Mouse (Mus musculus) adrenal gland, postnatal 36 days (tissue): ENCODE results near the gene Pglyrp2. TPM values are rescaled to one million over a fixed set of nuclear protein-coding genes. Genes with fewer than 3 reads are reported as not detected.

Experiments used
- DNase-seq, 2 experiments: peaks; one replicate each; pipeline ENCODE4 v3.0.0; 2021; ENCODE audit warnings: mixed read lengths in 1 of 2
- long read RNA-seq, 2 experiments: library from polyadenylated mRNA; stranded (forward); transcript quantifications; one replicate each; pipeline ENCODE4 v2.0.0; 2021; ENCODE audit warnings: borderline sequencing depth in 2 of 2
- total RNA-seq, 2 experiments: library from RNA; stranded (reverse); gene quantifications; 2 replicates each; pipeline ENCODE4 v1.2.3; 2021

The Pglyrp2 gene
- under 1 TPM in 1 of 2 experiments, not detected in 1; 0.16 TPM for total RNA-seq
- long read RNA-seq, experiment 1 = 0 reads
- long read RNA-seq, experiment 2 = 0 reads

DNA sequence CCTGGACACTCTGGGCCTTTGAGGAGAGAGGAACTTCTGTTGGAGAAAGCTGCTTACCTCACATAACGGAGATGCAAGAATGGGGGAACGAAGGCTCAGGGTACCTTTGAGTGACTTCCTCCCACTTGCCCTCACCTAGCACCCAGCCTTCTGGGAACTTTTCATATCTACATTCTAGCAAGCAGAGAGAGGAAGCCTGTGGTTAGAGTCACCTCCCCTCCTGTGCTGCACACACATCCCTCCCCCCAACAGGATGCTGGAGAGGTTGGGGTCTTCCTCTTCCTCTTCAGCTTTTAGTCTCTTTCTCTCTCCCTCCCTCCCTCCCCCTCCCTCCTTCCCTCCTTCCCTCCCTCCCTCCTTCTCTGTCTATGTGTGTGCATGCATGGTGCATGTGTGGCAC, at the start of gene Pglyrp2:
Gene Pglyrp2, minus strand, starts transcription at position 134 of the 400 bp plus-strand sequence.
- no peak for DNase-seq

DNA sequence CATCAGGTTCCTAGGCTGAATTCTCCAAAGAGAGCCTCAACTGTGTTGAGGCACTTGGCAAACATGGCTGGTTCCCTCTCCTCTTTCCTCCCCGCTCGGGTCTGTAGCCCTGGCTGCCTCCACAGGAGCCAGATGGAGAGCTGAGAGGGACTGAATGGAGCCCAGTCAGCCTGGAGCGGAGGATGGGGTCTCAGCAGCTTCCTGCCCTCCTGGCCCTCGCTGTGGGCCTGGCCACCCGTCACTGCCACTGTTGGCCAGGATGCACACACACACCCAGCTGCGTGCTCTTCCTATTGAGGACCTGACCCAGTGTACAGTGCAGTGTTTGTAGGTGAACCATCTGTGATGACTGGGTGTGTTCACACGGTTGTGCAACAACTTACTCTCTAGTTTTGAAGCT, 48.2 kb upstream of the Pglyrp2 start:
- DNase-seq = no peak

DNA sequence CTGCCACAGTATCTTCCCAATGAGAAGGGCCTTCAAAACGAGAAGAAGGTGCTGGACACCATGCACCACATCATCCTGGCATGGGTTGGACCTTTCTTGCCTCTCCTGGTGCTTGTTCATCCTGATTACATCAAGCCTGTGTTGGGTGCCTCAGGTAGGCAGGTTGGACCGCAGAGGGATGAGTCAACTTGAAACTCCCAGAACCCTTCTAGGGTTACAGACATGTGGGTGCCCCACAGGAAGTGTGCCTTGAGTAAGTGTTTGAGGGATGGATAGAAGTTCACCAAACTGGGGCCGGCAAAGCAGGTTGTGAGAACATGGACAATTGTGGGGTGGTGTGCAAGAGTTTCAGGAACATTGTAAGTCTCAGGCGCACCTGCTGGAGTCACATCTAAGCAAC, 46.8 kb upstream of the Pglyrp2 start:
- no peak for DNase-seq

DNA sequence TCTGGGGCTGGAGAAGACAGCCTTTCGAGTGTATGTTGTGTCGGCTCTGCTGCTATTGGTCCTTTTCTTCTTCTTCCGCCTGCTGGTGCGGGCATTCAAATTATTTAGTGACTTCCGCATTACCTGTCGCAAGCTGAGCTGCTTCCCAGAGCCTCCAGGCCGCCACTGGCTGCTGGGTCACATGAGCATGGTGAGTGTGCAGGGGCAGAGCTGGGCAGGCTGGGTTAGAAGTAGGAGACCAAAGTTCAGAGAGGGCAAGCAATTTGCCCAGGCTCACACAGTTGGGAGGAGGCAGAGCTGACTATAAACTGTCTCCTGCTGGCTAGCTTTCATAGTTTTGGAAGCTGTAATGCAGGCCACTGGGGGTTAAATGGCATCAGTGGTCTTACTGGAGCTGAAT, 44.5 kb upstream of the Pglyrp2 start:
- DNase-seq = no peak

DNA sequence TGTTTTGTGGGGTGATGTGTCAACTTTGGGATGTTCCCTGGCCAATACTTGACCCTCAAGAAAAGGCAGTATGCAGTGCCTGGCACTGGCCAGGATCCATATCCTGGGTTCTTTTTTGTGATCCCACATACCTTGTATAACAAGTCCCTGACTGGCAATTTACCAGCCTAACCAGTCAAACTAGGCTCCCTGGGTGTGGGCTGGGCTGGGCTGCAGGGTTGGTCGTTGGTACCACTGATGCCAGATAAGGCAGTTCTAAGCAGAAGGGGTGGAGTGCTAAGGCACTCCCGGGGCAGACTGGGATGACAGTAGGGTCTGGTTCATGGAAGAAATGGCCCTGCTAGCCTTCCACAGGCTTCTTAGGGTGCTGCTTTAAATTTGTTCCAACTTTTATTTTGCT, 31.0 kb upstream of the Pglyrp2 start:
- DNase-seq = no peak

DNA sequence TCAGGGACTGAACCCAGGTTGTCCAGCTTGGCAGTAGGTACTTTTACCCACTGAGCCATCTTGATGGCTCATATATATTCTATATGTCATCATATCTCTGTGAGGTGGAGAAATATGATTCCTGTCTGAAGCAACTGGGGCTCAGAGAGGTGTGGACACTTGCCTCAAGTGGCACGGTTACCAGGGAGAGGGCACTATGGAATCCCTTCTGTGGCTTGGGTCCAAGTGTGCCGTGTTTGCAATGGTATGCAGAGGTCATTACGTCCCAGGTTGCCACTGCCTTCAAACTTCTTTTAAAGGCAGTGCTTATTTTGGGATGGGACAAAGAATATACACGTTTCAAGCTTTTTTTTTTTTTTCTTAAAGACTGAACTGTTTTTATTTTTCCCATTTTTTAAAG, 30.2 kb upstream of the Pglyrp2 start:
- DNase-seq = no peak

DNA sequence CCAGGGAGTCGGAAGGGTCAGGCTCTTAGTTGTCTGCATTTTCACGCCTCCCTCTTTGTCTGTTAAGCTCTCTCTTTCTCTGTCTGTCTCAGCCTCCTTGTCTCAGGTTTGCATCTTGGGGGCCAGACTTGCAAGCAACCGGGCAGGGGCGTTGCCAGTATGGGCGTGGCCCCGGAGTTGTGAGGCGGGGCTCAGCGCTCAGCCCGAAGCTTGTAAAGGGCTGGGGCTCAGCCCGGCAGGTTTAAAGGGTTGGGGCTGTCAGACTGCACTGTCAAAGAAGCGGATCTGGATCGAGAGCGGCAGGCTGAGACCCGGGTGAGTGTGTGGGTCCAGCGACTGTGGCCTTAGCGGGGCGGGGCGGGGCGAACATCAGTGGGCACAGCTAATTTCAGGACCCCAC, 28.5 kb upstream of the Pglyrp2 start, which contains the start of gene Cyp4f39:
Gene Cyp4f39, plus strand, starts transcription at position 242 of the 400 bp plus-strand sequence.
- DNase-seq = peak; percentile 28 to 49

DNA sequence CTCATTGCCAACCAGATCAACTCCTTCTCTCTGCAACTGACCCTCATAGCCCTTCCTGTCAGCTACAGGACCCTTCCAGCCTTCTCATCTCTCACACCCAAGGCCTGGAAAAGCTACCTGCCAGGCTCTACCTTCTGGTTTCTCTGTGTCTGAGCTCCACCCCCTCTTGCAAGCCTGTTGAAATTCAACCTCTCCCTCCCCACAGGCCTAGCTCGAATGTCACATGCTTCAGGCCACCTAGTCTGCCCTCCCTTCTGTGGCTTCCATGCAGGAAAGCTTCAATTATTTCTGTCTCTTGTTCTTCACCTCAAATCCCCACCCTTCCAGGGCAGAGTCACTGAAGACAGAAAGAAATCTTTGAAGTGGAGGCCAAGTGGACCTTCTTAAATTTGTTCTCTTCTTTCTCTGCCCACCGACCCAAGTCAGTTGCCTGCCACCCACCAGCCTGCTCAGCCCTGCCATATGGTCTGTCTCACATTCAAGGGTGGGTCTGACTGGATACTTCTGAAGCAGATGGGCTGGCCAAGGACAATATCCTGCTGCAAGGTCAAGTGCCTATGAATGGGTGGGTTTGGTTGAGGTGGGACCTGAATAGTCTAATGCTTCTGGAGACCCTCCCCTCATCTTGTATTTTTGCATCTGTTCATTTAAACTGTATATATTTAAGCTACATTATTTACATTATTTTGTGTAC, 27.0 kb upstream of the Pglyrp2 start:
- DNase-seq = no peak

DNA sequence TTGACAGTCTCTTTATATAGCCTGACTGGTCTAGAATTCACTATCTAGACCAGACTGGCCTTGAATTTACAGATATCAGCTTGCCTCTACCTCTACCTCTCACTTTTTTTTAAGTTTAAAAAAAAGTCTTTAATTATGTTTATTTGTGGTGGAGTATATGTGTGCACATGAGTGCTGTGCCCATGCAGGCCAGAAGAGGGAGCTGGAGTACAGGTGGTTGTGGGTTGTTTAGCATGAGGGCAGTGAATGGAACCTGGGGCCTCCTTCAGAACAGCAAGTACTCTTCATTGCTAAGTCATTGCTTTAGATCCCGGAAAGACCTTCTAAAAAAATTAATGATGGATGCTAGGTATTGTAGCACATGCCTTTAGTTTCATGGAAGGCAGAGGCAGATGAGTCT, 25.1 kb upstream of the Pglyrp2 start:
- no peak for DNase-seq

DNA sequence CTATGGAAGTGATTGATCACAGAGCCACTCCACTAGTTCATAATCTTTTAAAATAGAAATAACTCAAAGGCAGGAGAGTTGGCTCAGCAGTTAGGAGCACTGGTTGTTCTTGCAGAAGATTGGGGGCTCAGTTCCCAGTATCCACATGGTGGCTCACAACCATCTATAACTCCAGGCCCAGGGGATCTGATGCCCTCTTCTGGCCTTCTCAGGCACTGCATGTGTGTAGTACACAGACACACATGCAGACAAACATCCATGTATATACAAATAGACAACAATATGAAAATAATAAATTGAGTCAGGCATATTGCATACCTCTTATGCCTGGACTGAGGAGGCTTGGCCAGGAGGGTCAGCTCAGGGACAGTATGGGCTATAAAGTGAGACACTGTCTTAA, 23.2 kb upstream of the Pglyrp2 start:
- DNase-seq = no peak

DNA sequence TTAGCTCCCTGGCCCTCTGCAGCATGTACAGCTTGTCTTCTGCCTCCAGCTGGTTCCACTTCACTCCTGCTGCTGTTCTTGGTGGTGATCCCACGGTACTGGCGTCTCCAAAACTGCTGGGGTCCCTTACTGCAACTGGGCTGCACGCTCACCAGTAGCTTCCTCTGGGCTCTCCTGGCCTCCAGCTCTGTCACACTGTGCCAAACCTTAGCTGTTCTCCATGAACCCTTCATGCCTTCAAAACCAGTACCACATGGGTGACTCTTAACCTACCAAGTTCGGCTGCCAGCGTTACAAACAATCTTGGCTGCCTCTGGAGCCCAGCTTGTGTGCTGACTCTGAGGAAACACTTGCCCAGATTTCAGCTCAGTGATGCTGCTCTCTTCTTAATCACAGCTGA, 21.0 kb upstream of the Pglyrp2 start:
- DNase-seq = peak in 1 of 2 experiments; percentile 35

DNA sequence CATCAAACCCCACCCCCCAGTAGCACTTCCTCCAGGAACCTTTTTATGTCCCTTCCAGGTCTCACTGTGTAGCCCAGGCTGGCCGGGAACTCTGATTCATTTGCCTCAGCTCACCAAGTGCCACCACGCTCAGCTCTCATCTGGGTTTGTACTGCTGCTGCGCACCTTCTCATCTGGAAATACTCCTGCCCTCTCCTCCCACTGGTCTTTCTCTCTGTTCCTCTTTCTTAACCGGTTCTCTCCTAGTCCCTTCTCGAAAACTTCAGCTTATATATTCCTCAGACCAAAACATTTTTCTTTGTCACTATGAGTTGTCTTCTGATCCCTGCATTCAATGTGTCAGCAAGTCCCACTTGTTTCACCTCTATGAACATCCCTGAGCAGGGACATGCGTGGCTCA, 19.3 kb upstream of the Pglyrp2 start:
- DNase-seq = no peak

DNA sequence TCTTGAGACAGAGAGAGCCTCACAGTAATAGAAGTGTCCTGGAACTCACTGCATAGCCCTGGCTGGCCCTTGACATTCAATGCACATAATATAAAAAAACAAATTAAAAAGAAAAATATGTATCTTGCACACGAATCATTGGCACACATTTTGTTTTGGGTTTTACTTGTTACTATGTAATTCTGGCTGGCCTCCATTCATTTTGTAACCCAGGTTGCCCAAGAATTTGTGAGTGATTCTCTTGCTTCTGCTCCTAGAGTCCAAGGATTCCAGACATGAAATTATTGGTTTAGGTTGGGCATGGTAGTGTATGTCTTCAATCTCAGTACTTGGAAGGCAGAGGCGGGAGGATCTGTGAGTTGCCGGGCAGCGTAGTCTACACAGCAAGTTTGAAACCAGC, 13.1 kb upstream of the Pglyrp2 start:
- peak in 1 of 2 experiments; percentile 5 for DNase-seq

DNA sequence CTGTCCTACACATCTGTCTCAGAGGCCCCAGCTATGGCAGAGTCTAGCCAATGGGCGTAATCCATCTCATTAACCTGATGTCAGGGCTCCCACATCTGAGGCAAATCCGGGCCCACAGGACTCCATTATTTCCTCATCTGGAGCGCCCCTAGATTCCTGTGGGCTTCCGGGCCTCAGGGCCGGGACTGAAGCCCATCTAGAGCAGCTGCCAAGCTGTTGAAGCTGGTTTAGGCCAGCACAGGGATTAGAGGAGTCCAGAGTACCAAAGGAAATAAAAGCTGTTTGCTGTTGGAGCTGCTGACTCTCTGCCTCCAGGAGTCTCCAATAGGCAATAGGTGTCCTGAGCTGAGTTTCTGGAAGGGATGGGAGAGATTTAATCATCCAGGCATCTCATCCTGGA, 11.2 kb upstream of the Pglyrp2 start:
- no peak for DNase-seq

DNA sequence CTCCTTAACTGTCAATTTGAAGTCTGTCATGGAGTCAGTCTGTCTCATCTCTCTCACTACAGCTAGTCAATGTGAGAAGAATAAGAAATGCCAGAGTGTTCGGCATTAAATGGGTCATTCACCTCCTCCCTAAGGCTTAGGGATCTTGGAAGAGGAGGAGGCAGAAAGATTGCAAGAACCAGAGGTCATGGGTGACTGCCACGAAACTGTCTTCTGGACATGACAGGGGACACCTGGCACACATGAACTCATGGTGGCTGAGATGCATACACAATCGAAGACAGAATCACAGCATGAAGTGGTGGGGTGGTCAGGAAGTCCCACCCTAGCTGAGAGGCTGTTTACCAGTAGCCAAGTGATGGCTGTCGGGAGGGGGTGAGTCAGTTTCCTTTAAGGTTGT, 10.4 kb upstream of the Pglyrp2 start:
- DNase-seq = no peak

DNA sequence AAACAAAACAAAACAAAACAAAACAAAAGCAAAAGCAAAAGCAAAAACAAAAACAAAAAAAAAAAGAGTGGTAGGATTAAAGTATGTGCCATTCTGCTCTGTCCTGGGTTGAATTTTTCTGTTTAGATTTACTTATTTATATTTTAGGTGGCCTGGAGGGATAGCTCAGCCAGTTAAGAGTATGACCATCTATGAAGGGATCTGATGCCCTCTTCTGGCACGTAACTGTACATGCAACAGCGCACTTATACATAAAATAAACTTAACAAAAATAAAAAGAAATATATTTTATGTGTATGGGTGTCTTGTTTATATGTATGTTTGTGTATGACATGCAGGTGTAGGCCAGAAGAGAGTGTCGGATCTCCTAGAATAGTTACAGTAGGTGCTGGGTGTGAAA, 8.0 kb upstream of the Pglyrp2 start:
- DNase-seq = peak in 1 of 2 experiments; percentile 15

DNA sequence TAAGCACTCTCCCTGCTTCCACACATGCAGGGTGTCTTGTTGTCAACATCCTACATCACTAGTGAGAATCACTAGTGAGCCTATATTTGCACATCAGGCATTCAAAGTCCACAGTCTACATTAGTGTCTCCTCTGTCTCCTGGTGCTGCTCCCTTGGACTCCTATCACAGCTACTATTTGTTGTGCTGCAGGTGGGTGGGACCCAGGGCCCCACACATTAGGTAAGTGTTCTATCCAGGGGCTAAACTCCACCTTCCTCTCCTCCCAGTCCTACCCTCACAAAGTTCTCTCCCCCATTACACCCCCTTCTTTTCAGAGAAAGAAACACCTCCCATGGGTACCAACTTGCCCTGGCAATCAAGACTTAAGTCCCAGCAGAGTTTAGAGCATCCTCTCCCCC, 2.6 kb upstream of the Pglyrp2 start:
- no peak for DNase-seq

DNA sequence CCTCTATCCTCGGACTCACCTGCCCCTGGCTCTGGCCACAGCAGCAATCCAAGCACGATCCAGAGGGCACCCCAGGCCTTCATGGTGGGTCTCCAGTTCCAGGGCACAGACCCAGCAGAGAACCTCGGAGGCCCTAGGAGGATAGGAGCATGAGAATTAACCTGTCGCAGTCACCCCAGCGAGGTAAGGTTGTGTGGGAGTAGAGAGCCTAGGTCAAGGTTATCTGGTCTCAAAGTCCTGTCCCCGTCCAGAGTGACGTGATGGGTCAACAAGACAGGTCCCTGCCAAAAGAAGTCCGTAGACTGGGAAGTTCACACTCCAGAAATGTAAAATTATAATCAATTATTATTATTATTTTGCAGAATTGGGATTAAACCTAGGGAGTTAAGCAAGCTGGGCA, 3.2 kb downstream of the Pglyrp2 start:
- no peak for DNase-seq

DNA sequence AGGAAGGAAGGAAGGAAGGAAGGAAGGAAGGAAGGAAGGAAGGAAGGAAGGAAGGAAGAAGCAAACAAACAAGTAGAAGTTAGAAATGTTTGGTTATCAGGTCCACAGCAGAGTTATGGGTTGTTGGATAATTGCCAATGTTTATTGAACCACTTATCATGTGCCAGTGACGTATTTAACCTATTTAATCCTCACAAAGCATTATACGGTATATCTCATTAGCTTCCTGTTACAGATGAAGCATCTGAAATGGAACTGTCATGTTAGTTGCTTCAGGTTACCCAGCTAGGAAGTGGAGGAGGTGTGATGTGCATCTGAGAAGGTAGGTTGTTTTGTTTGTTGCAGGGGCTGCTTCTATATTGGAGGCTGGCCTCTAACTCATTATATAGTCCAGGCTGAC, 4.0 kb downstream of the Pglyrp2 start:
- no peak for DNase-seq

DNA sequence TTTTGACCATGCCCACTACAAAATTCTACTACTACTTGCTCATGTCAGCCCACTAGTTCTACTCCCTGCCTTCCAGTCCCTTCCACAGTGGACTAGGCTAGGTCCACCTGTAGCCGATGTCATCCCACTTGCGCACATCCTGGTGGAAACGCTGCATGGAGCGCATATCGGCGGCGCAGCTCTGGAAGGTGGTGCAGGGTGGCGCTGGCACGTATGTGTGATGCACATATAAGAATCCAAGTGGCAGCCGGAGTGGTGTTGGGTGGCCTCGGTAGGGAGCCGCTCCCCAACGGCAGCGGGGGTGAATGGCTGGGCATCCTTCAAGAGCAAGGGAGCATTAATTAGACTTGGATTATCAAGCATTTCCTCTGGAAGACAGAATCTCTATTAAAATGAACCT, 7.2 kb downstream of the Pglyrp2 start:
- no peak for DNase-seq

DNA sequence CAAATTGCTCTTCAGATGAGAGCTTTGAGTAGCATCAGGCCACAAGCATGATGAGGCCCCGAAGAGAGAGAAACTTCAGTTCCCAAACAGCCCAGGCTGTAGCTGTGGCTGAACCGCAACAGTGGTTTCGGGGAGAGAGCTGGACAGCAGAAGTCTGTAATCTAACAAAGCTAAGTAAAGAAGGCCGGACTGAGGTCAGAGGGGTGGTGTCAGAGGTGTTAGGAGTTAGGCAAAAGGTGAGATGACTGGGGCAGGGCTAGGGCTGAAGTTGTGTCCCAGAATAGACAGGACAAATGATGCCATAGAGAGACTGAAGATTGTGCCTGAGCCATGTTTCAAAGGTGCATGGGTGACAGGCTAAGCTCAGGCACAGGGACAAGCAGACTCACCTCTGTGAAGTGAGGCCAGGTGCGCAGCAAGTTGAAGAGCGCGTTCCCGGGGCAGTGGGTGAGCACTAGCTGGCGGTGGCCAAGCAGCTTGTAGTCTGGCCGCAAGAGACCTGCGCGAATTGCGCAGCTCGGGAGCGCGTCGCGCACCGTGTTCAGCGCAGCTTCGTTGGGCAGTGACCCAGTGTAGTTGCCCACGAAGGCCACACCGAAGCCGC, 8.4 kb downstream of the Pglyrp2 start:
- DNase-seq = no peak

DNA sequence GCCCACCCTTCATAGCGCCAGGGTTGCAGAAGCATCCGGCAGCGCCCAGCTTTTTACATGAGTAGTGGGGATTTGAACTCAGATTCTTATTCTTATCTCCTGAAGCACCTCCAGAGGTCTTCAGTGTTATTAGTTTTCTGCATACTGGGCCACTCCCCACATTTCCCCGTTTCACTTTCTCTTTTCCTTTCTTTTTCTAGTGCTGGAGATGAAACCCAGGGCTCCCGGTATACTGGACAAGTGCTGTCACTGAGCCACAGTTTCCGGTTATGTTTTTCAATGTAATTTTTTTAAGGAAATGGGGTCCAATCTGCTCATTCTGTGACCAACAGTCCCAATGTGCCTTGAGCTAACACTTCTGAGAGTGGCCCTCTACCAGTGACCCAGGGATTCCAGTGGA, 12.1 kb downstream of the Pglyrp2 start:
- DNase-seq = no peak

DNA sequence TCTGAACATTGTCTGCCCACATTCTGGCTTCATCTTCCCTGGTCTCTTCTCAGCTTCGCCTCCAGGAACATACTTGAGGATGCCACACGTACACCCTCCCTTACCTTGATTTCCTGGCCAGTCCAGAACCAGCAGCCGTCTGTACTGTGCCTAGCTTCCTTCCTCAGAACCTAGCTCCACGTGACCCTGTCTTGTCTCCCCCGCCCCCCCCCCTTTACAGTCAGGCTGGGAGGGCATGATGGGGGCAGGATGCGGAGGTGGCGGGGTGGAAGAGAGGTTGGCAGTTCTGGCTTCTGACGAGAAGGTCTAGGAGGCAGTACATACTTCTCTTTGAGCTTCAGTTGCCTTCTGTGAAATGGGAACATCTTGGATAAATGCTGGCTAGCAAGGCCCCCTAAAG, 20.6 kb downstream of the Pglyrp2 start, which contains the start of gene Rasal3:
Gene Rasal3, minus strand, starts transcription at position 167 of the 400 bp plus-strand sequence.
- no peak for DNase-seq

DNA sequence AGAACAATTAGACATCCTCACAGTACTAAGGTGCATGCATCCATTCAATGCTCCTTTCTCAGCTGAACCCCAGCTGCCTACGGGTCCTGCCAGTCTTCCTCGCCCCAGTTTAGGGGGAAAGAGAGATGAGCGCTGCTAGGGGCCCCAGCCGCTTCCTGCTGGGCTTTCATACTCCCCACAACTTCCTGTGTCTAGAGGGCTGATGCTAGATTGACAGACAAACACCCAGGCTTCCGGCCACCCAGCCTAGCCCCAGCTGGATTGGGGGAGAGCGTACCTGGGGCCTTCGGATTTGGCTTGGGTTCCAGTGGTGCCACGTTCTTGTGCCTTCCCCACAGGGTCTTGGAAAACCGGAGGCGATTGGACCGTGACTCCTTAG, 21.2 kb downstream of the Pglyrp2 start:
- no peak for DNase-seq
